Mouse (Mus musculus): Measurements from ENCODE around the gene Fgfr2.

- TF ChIP-seq CTCF (IDR thresholded peaks at IDR 0.05; ENCODE audit: borderline replicate concordance, insufficient read depth, low read length): peak; percentile 96
- TF ChIP-seq POLR2A (IDR thresholded peaks at IDR 0.05; ENCODE audit: low read depth, low read length): peak; percentile 74
These were observed 571.6 kb downstream of the Fgfr2 start for GRCm38 (mm10) chr7:132551351-132552126.
